Mouse (Mus musculus) intestine, embryonic 14.5 days (tissue): ENCODE measurements around the gene Atp6v0e2. TPM values are rescaled to one million over a fixed set of nuclear protein-coding genes. Genes with fewer than 3 reads are reported as not detected.

Experiments used
- ATAC-seq: fragments of 200-750 bp; cut with Nextera tagmentation; replicated peaks from 2 replicates; pipeline ENCODE4 v1.8.0; 2017; ENCODE audit warnings: low read depth, moderate number of reproducible peaks, moderate TSS enrichment, moderate library complexity; ENCODE audit not compliant: low FRiP score, low TSS enrichment
- DNase-seq: peaks from one replicate; pipeline ENCODE4 v3.0.0-alpha.2; 2018; ENCODE audit warnings: low spot score
- H3K27ac ChIP-seq: fragments of 300-500 bp; sonication (generic); 2 replicates; pipeline ENCODE4 v1.5.1; 2014; ENCODE audit warnings: low read depth, mild to moderate bottlenecking, control low read depth
- H3K27me3 ChIP-seq: fragments of 300-500 bp; sonication (generic); replicated peaks from 2 replicates; pipeline ENCODE4 v1.6.1; 2014; ENCODE audit warnings: low read length, control low read depth; ENCODE audit not compliant: control insufficient read depth, insufficient read depth
- H3K36me3 ChIP-seq: fragments of 300-500 bp; sonication (generic); 2 replicates; pipeline ENCODE4 v1.6.1; 2014; ENCODE audit warnings: low read length, control low read depth; ENCODE audit not compliant: control insufficient read depth, insufficient read depth
- H3K4me1 ChIP-seq: fragments of 300-500 bp; sonication (generic); replicated peaks from 2 replicates; pipeline ENCODE4 v1.6.1; 2014; ENCODE audit warnings: low read length, control low read depth, mixed read lengths; ENCODE audit not compliant: control insufficient read depth, insufficient read depth
- H3K4me2 ChIP-seq: fragments of 300-500 bp; sonication (generic); 2 replicates; pipeline ENCODE4 v1.6.1; 2014; ENCODE audit warnings: low read length
- H3K4me3 ChIP-seq: fragments of 300-500 bp; sonication (generic); 2 replicates; pipeline ENCODE4 v1.5.1; 2014; ENCODE audit warnings: low read depth, low read length, control low read depth, mixed read lengths
- H3K9ac ChIP-seq: fragments of 300-500 bp; sonication (generic); 2 replicates; pipeline ENCODE4 v1.6.1; 2014; ENCODE audit warnings: mild to moderate bottlenecking, low read length
- H3K9me3 ChIP-seq: fragments of 300-500 bp; sonication (generic); 2 replicates; pipeline ENCODE4 v1.6.1; 2016; ENCODE audit warnings: low read length, control low read depth; ENCODE audit not compliant: control insufficient read depth
- WGBS: fragments of 180-500 bp; shearing (Covaris S2); extraction: QIAGEN DNeasy Blood & Tissue Kit; methylation state at CpG from one replicate; pipeline ENCODE4 v1.1.7; 2014; 5-methylcytosine and 5-hydroxymethylcytosine counted together
- polyA plus RNA-seq: library from polyadenylated mRNA; unstranded; fragments of >200 nt; fragmentation: Nextera tagmentation; extraction: Ambion mirVana; gene quantifications from 2 replicates; pipeline ENCODE4 v1.2.1, GENCODE M21; 2014

Gene Atp6v0e2
- polyA plus RNA-seq, 1 experiment from 2014 or later = 25.0 TPM

- Histone ChIP-seq H3K4me2 (no peak overlapping the region), H3K27me3 (no peaks in the 10 kb centered on the region), H3K27ac (peak overlapping the region; percentile 33; the same call in 1 of the 2 replicates), H3K4me1 (peaks cover 28% of the 10 kb centered on the region), H3K4me3 (no peak overlapping the region), H3K9me3 (no peaks in the 10 kb centered on the region; the same call in 1 of the 2 replicates), H3K36me3 (no peaks in the 10 kb centered on the region), H3K9ac (no peak overlapping the region)
- WGBS = 68% methylated on average over 3 of the region's 3 CpGs
- ATAC-seq = no peak
- no peak for DNase-seq
Measured at GRCm38 (mm10) chr6:48573981-48574380, 36.6 kb downstream of the Atp6v0e2 start.

- 41% methylated on average over 5 of the region's 5 CpGs for WGBS
Measured at GRCm38 (mm10) chr6:48578736-48579135, 41.3 kb downstream of the Atp6v0e2 start.

GRCm38 (mm10) chr6:48579215-48579648 is 41.8 kb downstream of the Atp6v0e2 start:
- no peak for ATAC-seq
- Histone ChIP-seq H3K9ac (no peak overlapping the region), H3K4me3 (no peak overlapping the region), H3K4me2 (no peak overlapping the region; the same call in 1 of the 2 replicates), H3K4me1 (no peaks in the 10 kb centered on the region), H3K9me3 (no peaks in the 10 kb centered on the region), H3K36me3 (no peaks in the 10 kb centered on the region), H3K27ac (peak overlapping the region; percentile 24; the same call in 1 of the 2 replicates), H3K27me3 (no peaks in the 10 kb centered on the region)
- WGBS = 27% methylated on average over 5 of the region's 5 CpGs
- DNase-seq = no peak

More at GRCm38 (mm10) chr6:48578736-48579135, 41.3 kb downstream of the Atp6v0e2 start:
- H3K9me3 ChIP-seq = no peaks in the 10 kb centered on the region
- no peak for DNase-seq
- no peak overlapping the region; the same call in 1 of the 2 replicates for H3K4me2 ChIP-seq
- H3K27me3 ChIP-seq = no peaks in the 10 kb centered on the region
- ATAC-seq = no peak
- H3K27ac ChIP-seq = peak overlapping the region; percentile 24; the same call in 1 of the 2 replicates
- H3K9ac ChIP-seq = no peak overlapping the region
- no peaks in the 10 kb centered on the region for H3K36me3 ChIP-seq
- no peak overlapping the region for H3K4me3 ChIP-seq
- peaks cover 3% of the 10 kb centered on the region; the same call in 1 of the 2 replicates for H3K4me1 ChIP-seq

GRCm38 (mm10) chr6:48581257-48581656 is 43.8 kb downstream of the Atp6v0e2 start:
- Histone ChIP-seq H3K36me3 (no peaks in the 10 kb centered on the region), H3K4me2 (no peak overlapping the region), H3K4me3 (no peak overlapping the region), H3K27ac (no peak overlapping the region), H3K4me1 (no peaks in the 10 kb centered on the region), H3K9ac (no peak overlapping the region), H3K27me3 (no peaks in the 10 kb centered on the region), H3K9me3 (no peaks in the 10 kb centered on the region)
- ATAC-seq (no peak), DNase-seq (no peak)
- 46% methylated on average over 3 of the region's 3 CpGs for WGBS

- Histone ChIP-seq H3K4me2 (no peak overlapping the region), H3K36me3 (no peaks in the 10 kb centered on the region), H3K9ac (no peak overlapping the region), H3K9me3 (no peaks in the 10 kb centered on the region), H3K27ac (no peak overlapping the region), H3K4me1 (no peaks in the 10 kb centered on the region), H3K4me3 (no peak overlapping the region), H3K27me3 (no peaks in the 10 kb centered on the region)
- 0 out of 2 replicates have a peak, but pooled peaks have one; percentile 47 for ATAC-seq
- 84% methylated on average over 3 of the region's 3 CpGs for WGBS
- peak; percentile 67 for DNase-seq
Measured at GRCm38 (mm10) chr6:48582037-48582436, 44.6 kb downstream of the Atp6v0e2 start.

- WGBS = 42% methylated on average over 6 of the region's 6 CpGs
- no peaks in the 10 kb centered on the region for H3K9me3 ChIP-seq
- no peaks in the 10 kb centered on the region for H3K36me3 ChIP-seq
- no peak within 1 kb of the TSS for H3K4me2 ChIP-seq
- 0 out of 2 replicates have a peak, but pooled peaks cover 4% of the 10 kb centered on the region for H3K4me1 ChIP-seq
- ATAC-seq (no peak), DNase-seq (no peak)
- no peak within 1 kb of the TSS for H3K9ac ChIP-seq
- no peak within 1 kb of the TSS for H3K4me3 ChIP-seq
- no peak within 1 kb of the TSS for H3K27ac ChIP-seq
- no peaks in the 10 kb centered on the region for H3K27me3 ChIP-seq
Measured at GRCm38 (mm10) chr6:48589194-48589750, 51.9 kb downstream of the Atp6v0e2 start, which contains the start of gene Gm45021. TSS of gene Gm45021 (plus strand) at chr6:48589610.

Other genes starting within 250 kb of the Atp6v0e2 start
- 19.6 and 20.7 TPM in 2 replicates for gene Krba1, start 142.0 kb upstream of the Atp6v0e2 start, polyA plus RNA-seq
- gene Zfp467, start 91.8 kb upstream of the Atp6v0e2 start, polyA plus RNA-seq = 22.4 and 23.1 TPM in 2 replicates
- 0.32 and 0.40 TPM in 2 replicates for gene Sspo, start 89.4 kb upstream of the Atp6v0e2 start, polyA plus RNA-seq
- gene Lrrc61, start 17.2 kb downstream of the Atp6v0e2 start, polyA plus RNA-seq = 6.7 and 7.7 TPM in 2 replicates
- gene Rarres2, start 35.2 kb downstream of the Atp6v0e2 start, polyA plus RNA-seq = 69.7 and 73.9 TPM in 2 replicates
- not detected in 2 replicates for gene Gm45021, start 52.0 kb downstream of the Atp6v0e2 start, polyA plus RNA-seq
- gene Repin1, start 56.3 kb downstream of the Atp6v0e2 start, polyA plus RNA-seq = 28.4 and 29.5 TPM in 2 replicates
- not detected in 2 replicates for gene Gm44965, start 56.3 kb downstream of the Atp6v0e2 start, polyA plus RNA-seq
- gene Zfp775, start 64.4 kb downstream of the Atp6v0e2 start, polyA plus RNA-seq = 7.4 and 8.3 TPM in 2 replicates
- 0.70 and 1.0 TPM in 2 replicates for gene AI854703, start 89.1 kb downstream of the Atp6v0e2 start, polyA plus RNA-seq
- 0.73 and 0.77 TPM in 2 replicates for gene Gimap8, start 109.6 kb downstream of the Atp6v0e2 start, polyA plus RNA-seq
- gene Gimap9, start 138.5 kb downstream of the Atp6v0e2 start, polyA plus RNA-seq = 14.1 and 15.9 TPM in 2 replicates
- gene Gimap4, start 146.9 kb downstream of the Atp6v0e2 start, polyA plus RNA-seq = 18.3 and 19.1 TPM in 2 replicates
- gene Gimap6, start 170.6 kb downstream of the Atp6v0e2 start, polyA plus RNA-seq = 22.8 and 24.3 TPM in 2 replicates
- 1.4 and 4.9 TPM in 2 replicates for gene Gm28053, start 181.0 kb downstream of the Atp6v0e2 start, polyA plus RNA-seq
- 0.14 and 0.16 TPM in 2 replicates for gene Gimap7, start 181.0 kb downstream of the Atp6v0e2 start, polyA plus RNA-seq
- gene Gimap1, start 201.4 kb downstream of the Atp6v0e2 start, polyA plus RNA-seq = 21.0 and 23.8 TPM in 2 replicates
- gene Gimap5, start 208.6 kb downstream of the Atp6v0e2 start, polyA plus RNA-seq = 9.0 and 10.7 TPM in 2 replicates
- 0.19 TPM in 1 of 2 replicates, not detected in the other for gene Gimap3, start 233.2 kb downstream of the Atp6v0e2 start, polyA plus RNA-seq